Mouse (Mus musculus): ENCODE measurements around the gene Csf2. TPM values are rescaled to one million over a fixed set of nuclear protein-coding genes. Genes with fewer than 3 reads are reported as not detected.

Gene Csf2
- polyA plus RNA-seq, 1 experiment from 2014 or later: not detected

DNA sequence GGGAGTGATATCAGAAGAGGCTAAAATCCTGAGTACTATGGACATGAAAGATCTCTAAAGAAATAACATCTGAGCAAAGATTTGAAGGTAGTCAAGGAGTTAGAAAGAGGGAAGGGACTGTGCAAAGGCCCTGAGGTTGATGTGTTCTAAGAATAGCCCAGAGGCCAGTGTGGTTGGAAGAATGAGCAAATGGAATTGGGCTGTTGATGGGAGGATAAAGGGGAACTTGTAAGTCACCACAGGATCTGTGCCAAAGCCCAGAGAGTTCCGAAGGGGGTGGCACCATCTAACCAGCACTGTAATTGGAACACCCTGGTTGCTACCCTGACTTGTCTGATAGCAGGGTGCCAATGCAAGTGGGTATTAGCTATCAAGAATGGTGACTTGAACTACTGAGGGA lies 30.3 kb downstream of the Csf2 start:
- Histone ChIP-seq H3K9me3 (replicated peaks; ENCODE audit: control insufficient read depth, low read length) (no peaks in the 10 kb centered on the region), H3K9ac (ENCODE audit: low read length) (no peak overlapping the region), H3K36me3 (ENCODE audit: control insufficient read depth, insufficient read depth, low read length) (no peaks in the 10 kb centered on the region), H3K27ac (ENCODE audit: low read length) (no peak overlapping the region), H3K4me3 (replicated peaks; ENCODE audit: low read length) (no peak overlapping the region), H3K4me1 (ENCODE audit: control insufficient read depth, insufficient read depth, low read length) (no peaks in the 10 kb centered on the region), H3K27me3 (ENCODE audit: control insufficient read depth, insufficient read depth, low read length) (no peaks in the 10 kb centered on the region), H3K4me2 (ENCODE audit: low read depth, low read length) (no peak overlapping the region)
- ATAC-seq (ENCODE audit: insufficient read depth, low FRiP score): no peak
- WGBS: 81% methylated on average over 1 of the region's 1 CpGs

DNA sequence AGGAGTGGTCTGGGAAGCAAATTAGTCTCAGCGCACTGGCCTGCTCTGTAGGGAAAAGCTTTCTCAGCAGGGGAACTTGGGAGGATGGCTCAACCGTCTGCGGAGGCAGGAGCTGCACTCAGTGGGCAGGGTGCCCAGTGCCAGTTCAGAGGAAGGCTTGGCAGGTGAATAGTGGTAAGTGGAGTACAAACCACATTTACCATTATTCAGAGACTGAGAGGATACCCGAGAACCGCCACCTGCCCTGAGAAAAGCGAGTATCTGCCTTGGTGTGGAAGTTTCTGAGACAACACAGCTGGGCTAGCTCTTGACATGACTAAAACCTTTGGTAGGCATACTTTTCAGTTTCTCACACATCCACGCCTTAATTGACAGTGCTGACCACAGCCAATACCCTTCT lies 32.1 kb downstream of the Csf2 start:
- ATAC-seq (ENCODE audit: insufficient read depth, low FRiP score): no peak
- Histone ChIP-seq H3K4me2 (ENCODE audit: low read depth, low read length) (no peak overlapping the region), H3K4me1 (ENCODE audit: control insufficient read depth, insufficient read depth, low read length) (no peaks in the 10 kb centered on the region), H3K27ac (ENCODE audit: low read length) (no peak overlapping the region), H3K4me3 (replicated peaks; ENCODE audit: low read length) (no peak overlapping the region), H3K9ac (ENCODE audit: low read length) (no peak overlapping the region), H3K36me3 (ENCODE audit: control insufficient read depth, insufficient read depth, low read length) (no peaks in the 10 kb centered on the region), H3K27me3 (ENCODE audit: control insufficient read depth, insufficient read depth, low read length) (no peaks in the 10 kb centered on the region), H3K9me3 (replicated peaks; ENCODE audit: control insufficient read depth, low read length) (no peaks in the 10 kb centered on the region)
- 53% methylated on average over 7 of the region's 7 CpGs for WGBS

DNA sequence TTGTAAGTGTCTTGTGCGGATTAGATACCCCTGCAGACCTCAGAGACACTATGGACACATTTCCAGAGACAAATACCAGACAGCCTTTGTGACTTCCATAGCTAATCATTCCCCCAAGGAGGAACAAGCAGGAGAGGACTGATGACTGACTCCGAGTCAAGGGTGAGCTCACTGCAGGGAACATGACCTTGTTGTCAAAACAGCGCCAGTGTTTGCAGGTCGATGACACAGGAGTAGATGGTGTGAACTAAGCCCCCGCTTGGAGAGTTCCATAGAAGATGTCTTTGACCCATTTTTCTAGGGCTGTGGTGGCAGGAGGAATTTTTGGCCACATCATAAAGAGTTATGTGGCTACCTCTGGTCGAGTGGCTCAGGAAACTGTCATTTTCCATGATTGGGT lies 33.4 kb downstream of the Csf2 start:
- ATAC-seq (ENCODE audit: insufficient read depth, low FRiP score): no peak
- H3K4me1 ChIP-seq (ENCODE audit: control insufficient read depth, insufficient read depth, low read length): no peaks in the 10 kb centered on the region
- WGBS: 74% methylated on average over 6 of the region's 6 CpGs

DNA sequence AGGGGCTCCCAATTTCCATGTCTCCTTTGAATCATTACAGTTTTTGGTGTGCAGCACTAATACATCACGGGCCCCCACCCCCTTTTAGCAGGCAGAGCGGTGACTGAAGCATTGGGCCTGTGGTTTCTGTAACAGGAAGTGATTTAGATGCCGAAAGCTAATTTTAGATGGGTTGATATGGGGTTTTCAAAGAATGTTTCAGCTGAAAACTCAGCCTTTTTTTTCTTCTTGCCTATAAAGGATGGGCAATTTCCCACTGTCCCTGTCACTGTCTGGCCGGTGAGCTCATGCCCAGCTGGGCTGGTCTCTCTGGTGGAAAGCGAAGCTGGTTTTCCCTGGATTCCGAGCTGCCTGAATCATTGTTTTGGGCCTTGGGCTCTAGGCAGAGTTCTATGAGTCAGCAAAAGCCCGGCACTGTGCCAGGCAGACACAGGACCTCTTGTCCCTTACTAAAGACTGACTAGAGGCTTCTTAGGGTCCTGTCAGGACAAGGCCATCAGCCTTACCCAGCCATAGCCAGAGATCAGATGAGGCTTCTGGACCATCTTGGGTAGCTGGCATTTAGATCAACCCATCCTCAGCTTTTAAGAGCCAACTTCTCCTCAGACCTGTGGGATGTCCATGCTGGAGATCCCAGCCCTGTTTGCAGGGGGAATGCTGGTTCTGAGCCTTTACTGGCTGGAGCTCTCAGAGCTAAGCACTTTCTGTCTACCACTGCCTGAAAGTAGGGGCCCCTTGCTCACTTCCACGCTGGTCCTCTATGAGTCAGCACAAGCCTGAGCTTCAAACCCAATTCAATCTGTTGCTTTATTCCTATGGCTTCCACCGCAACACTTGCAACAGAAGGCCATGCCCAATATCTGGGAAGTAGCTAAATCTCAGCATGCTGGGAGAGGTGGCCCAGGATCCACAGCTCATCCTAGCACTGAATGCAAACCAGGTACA lies 34.7 kb downstream of the Csf2 start:
- H3K9me3 ChIP-seq (replicated peaks; ENCODE audit: control insufficient read depth, low read length): no peaks in the 10 kb centered on the region

More for the DNA sequence above, 33.4 kb downstream of the Csf2 start:
- Histone ChIP-seq H3K9me3 (replicated peaks; ENCODE audit: control insufficient read depth, low read length) (no peaks in the 10 kb centered on the region), H3K36me3 (ENCODE audit: control insufficient read depth, insufficient read depth, low read length) (no peaks in the 10 kb centered on the region), H3K4me2 (ENCODE audit: low read depth, low read length) (no peak overlapping the region), H3K4me3 (replicated peaks; ENCODE audit: low read length) (no peak overlapping the region), H3K27me3 (ENCODE audit: control insufficient read depth, insufficient read depth, low read length) (no peaks in the 10 kb centered on the region), H3K27ac (ENCODE audit: low read length) (no peak overlapping the region), H3K9ac (ENCODE audit: low read length) (no peak overlapping the region)

DNA sequence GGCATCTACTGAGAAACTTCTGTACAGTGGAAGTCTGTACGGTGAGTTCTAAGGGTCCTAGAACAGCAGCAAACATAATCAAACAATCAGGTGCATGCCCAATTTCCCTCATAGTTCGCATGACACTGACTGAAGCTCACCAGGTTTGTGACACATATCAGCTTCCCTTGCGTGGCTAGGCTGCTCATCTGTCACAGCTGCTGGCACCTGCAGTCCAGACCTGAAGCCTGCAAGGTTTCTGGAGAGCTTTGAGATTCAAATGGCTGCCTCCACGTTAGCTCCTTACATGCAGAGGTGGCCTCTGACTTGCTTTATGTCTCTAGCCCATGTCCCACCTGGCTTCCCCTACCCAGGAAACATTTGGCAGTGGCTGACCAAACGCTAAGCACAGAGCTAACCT lies 35.8 kb downstream of the Csf2 start:
- no peaks in the 10 kb centered on the region for H3K4me1 ChIP-seq (ENCODE audit: control insufficient read depth, insufficient read depth, low read length)
- H3K27me3 ChIP-seq (ENCODE audit: control insufficient read depth, insufficient read depth, low read length): no peaks in the 10 kb centered on the region
- 72% methylated on average over 5 of the region's 5 CpGs for WGBS
- H3K36me3 ChIP-seq (ENCODE audit: control insufficient read depth, insufficient read depth, low read length): no peaks in the 10 kb centered on the region
- H3K9me3 ChIP-seq (replicated peaks; ENCODE audit: control insufficient read depth, low read length): no peaks in the 10 kb centered on the region
- no peak for ATAC-seq (ENCODE audit: insufficient read depth, low FRiP score)
- H3K4me3 ChIP-seq (replicated peaks; ENCODE audit: low read length): no peak overlapping the region
- no peak overlapping the region for H3K27ac ChIP-seq (ENCODE audit: low read length)
- no peak overlapping the region for H3K9ac ChIP-seq (ENCODE audit: low read length)
- H3K4me2 ChIP-seq (ENCODE audit: low read depth, low read length): no peak overlapping the region

More for the DNA sequence above, 34.7 kb downstream of the Csf2 start:
- no peaks in the 10 kb centered on the region for H3K36me3 ChIP-seq (ENCODE audit: control insufficient read depth, insufficient read depth, low read length)
- H3K4me2 ChIP-seq (ENCODE audit: low read depth, low read length): no peak overlapping the region
- no peak overlapping the region for H3K9ac ChIP-seq (ENCODE audit: low read length)
- no peak overlapping the region for H3K27ac ChIP-seq (ENCODE audit: low read length)
- no peak for ATAC-seq (ENCODE audit: insufficient read depth, low FRiP score)
- WGBS: 71% methylated on average over 9 of the region's 9 CpGs
- H3K27me3 ChIP-seq (ENCODE audit: control insufficient read depth, insufficient read depth, low read length): no peaks in the 10 kb centered on the region
- H3K4me1 ChIP-seq (ENCODE audit: control insufficient read depth, insufficient read depth, low read length): no peaks in the 10 kb centered on the region
- no peak overlapping the region for H3K4me3 ChIP-seq (replicated peaks; ENCODE audit: low read length)

DNA sequence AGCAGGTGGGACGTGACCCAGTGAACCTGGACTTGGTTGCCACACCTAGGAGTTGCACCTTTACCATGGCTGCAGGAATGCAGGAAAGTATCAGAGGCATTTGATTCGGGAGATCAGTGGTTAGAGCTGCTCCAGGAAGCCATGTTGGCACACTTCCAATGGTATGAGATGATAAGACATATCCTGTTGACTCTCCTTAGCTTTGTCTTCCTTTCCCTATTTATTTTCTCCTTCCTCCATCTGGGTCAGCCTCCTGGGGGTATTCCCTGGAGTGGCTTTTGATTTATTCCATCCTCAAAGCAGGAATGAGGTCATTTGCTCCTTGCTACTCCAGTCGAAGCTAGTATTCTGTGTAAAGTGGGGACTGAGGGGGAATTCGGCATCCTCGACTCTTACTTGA lies 42.5 kb downstream of the Csf2 start:
- 74% methylated on average over 5 of the region's 5 CpGs for WGBS
- Histone ChIP-seq H3K4me1 (ENCODE audit: control insufficient read depth, insufficient read depth, low read length) (no peaks in the 10 kb centered on the region), H3K4me3 (replicated peaks; ENCODE audit: low read length) (no peak overlapping the region), H3K36me3 (ENCODE audit: control insufficient read depth, insufficient read depth, low read length) (no peaks in the 10 kb centered on the region), H3K9me3 (replicated peaks; ENCODE audit: control insufficient read depth, low read length) (no peaks in the 10 kb centered on the region), H3K4me2 (ENCODE audit: low read depth, low read length) (no peak overlapping the region), H3K27me3 (ENCODE audit: control insufficient read depth, insufficient read depth, low read length) (no peaks in the 10 kb centered on the region), H3K27ac (ENCODE audit: low read length) (no peak overlapping the region), H3K9ac (ENCODE audit: low read length) (no peak overlapping the region)
- no peak for ATAC-seq (ENCODE audit: insufficient read depth, low FRiP score)

DNA sequence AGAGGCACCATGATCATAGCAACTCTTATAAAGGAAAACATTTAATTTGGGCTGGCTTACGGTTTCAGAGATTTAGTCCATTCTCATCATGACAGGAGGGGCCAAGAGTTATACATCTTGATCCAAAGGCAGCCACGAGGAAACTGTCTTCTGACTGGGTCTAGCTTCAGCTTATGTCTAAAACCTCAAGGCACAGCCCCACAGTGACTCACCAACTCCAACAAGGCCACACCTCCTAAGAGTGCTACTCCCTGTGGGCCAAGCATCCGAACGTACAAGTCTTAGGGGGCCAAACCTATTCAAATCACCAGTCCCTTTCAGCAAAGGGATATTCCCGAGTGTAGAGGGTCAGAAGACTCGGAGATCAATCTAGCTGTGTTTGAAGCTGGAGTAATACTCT lies 44.1 kb downstream of the Csf2 start:
- H3K4me2 ChIP-seq (ENCODE audit: low read depth, low read length): no peak overlapping the region
- H3K27ac ChIP-seq (ENCODE audit: low read length): no peak overlapping the region
- 75% methylated on average over 6 of the region's 6 CpGs for WGBS
- no peaks in the 10 kb centered on the region for H3K9me3 ChIP-seq (replicated peaks; ENCODE audit: control insufficient read depth, low read length)
- ATAC-seq (ENCODE audit: insufficient read depth, low FRiP score): no peak
- no peaks in the 10 kb centered on the region for H3K36me3 ChIP-seq (ENCODE audit: control insufficient read depth, insufficient read depth, low read length)
- no peak overlapping the region for H3K9ac ChIP-seq (ENCODE audit: low read length)
- no peaks in the 10 kb centered on the region for H3K4me1 ChIP-seq (ENCODE audit: control insufficient read depth, insufficient read depth, low read length)
- H3K27me3 ChIP-seq (ENCODE audit: control insufficient read depth, insufficient read depth, low read length): no peaks in the 10 kb centered on the region
- no peak overlapping the region for H3K4me3 ChIP-seq (replicated peaks; ENCODE audit: low read length)

DNA sequence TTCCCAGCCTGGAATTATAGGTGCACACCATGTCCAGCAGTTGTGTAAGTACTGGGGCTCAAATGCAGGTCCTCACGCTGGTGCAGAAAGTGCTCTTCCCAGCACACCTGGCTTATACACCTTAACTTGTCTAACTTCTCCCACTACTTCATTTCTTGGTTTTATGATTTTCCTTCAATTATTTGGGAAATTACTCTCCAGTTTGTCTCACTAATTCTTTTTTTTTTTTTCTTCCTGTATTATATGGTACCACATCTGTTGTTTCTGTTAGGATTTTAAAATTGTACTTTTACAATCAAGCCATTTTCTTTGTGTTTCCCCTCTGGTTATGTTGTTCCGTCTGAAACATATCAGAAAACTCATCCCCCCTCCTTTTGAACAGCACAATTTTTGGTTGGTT lies 44.7 kb downstream of the Csf2 start:
- no peak overlapping the region for H3K4me2 ChIP-seq (ENCODE audit: low read depth, low read length)
- ATAC-seq (ENCODE audit: insufficient read depth, low FRiP score): no peak
- H3K36me3 ChIP-seq (ENCODE audit: control insufficient read depth, insufficient read depth, low read length): no peaks in the 10 kb centered on the region
- no peak overlapping the region for H3K4me3 ChIP-seq (replicated peaks; ENCODE audit: low read length)
- WGBS: 82% methylated on average over 2 of the region's 2 CpGs
- no peak overlapping the region for H3K27ac ChIP-seq (ENCODE audit: low read length)
- no peaks in the 10 kb centered on the region for H3K4me1 ChIP-seq (ENCODE audit: control insufficient read depth, insufficient read depth, low read length)
- no peak overlapping the region for H3K9ac ChIP-seq (ENCODE audit: low read length)
- H3K9me3 ChIP-seq (replicated peaks; ENCODE audit: control insufficient read depth, low read length): no peaks in the 10 kb centered on the region
- no peaks in the 10 kb centered on the region for H3K27me3 ChIP-seq (ENCODE audit: control insufficient read depth, insufficient read depth, low read length)

DNA sequence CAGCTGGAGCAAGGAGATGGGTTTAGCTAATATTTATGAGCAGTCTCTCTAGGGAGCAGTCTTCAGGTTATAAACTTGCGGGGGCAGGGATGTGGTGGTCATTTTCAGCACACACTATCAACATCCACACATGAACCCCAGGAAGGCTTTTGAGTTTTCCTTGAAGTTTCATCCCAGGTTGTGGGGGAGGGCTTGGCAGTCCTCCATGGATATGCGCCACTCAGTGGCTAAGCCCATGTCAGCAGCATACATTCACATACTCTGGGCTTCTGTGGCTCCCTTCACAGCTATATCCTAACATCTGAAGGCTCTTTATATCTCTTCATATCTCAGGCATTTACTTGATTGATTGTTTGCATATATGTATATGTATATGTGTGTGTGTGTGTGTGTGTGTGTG lies 46.3 kb downstream of the Csf2 start:
- no peak overlapping the region for H3K4me3 ChIP-seq (replicated peaks; ENCODE audit: low read length)
- H3K9me3 ChIP-seq (replicated peaks; ENCODE audit: control insufficient read depth, low read length): no peaks in the 10 kb centered on the region
- H3K9ac ChIP-seq (ENCODE audit: low read length): no peak overlapping the region
- no peaks in the 10 kb centered on the region for H3K27me3 ChIP-seq (ENCODE audit: control insufficient read depth, insufficient read depth, low read length)
- WGBS: 82% methylated on average over 2 of the region's 2 CpGs
- no peak overlapping the region for H3K27ac ChIP-seq (ENCODE audit: low read length)
- no peak for ATAC-seq (ENCODE audit: insufficient read depth, low FRiP score)
- H3K36me3 ChIP-seq (ENCODE audit: control insufficient read depth, insufficient read depth, low read length): no peaks in the 10 kb centered on the region
- H3K4me1 ChIP-seq (ENCODE audit: control insufficient read depth, insufficient read depth, low read length): no peaks in the 10 kb centered on the region
- no peak overlapping the region for H3K4me2 ChIP-seq (ENCODE audit: low read depth, low read length)
